Mouse (Mus musculus) CH12.LX (cell line): Measurements from ENCODE around the gene Alb. TPM values are rescaled to one million over a fixed set of nuclear protein-coding genes. Genes with fewer than 3 reads are reported as not detected.
A peak's percentile ranks its signal among the peaks of the same experiment; 100 is the strongest.

Experiments used
- DNase-seq: peaks from one replicate; pipeline ENCODE4 v3.0.0-alpha.2; 2013; ENCODE audit errors: extremely low read depth
- H3K27ac ChIP-seq: 2 replicates; pipeline ENCODE4 v1.5.1; 2012; ENCODE audit warnings: low read depth, mild to moderate bottlenecking, control low read depth, moderate library complexity; ENCODE audit not compliant: insufficient read depth
- H3K27me3 ChIP-seq: replicated peaks from 2 replicates; pipeline ENCODE3; 2012; ENCODE audit warnings: inconsistent platforms
- H3K36me3 ChIP-seq, 2 experiments: replicated peaks in 1 of 2; 2 replicates each; pipeline versions ENCODE3 to v1.6.1; 2012; ENCODE audit warnings: inconsistent platforms in 1 of 2, low read length in 1 of 2, mild to moderate bottlenecking in 1 of 2, mixed read lengths in 1 of 2, moderate library complexity in 1 of 2; ENCODE audit not compliant: control insufficient read depth in 1 of 2, insufficient read depth in 1 of 2
- H3K4me1 ChIP-seq, 2 experiments: 2 replicates each; pipeline ENCODE4 v1.6.1; 2012; ENCODE audit warnings: inconsistent platforms in 1 of 2, moderate library complexity in 1 of 2; ENCODE audit not compliant: insufficient read depth in 2 of 2, control insufficient read depth in 1 of 2
- H3K4me2 ChIP-seq: 2 replicates; pipeline ENCODE4 v1.6.1; 2012; ENCODE audit warnings: low read depth, mild to moderate bottlenecking, control low read depth; ENCODE audit not compliant: poor library complexity, insufficient read depth, severe bottlenecking
- H3K4me3 ChIP-seq, 3 experiments: fragments of 150-350 bp in 1 of 3; sonication (generic) in 1 of 3; replicated peaks in 1 of 3; 2 replicates each; pipeline versions ENCODE3 to v1.5.1; 2011 to 2012; ENCODE audit warnings: low read depth in 2 of 3, low read length in 2 of 3, mild to moderate bottlenecking in 2 of 3, moderate library complexity in 2 of 3, control low read depth in 1 of 3, improper control_type of control experiment in 1 of 3, inconsistent platforms in 1 of 3, mixed read lengths in 1 of 3; ENCODE audit not compliant: poor library complexity in 1 of 3
- H3K79me2 ChIP-seq: replicated peaks from 2 replicates; pipeline ENCODE4 v1.6.1; 2012; ENCODE audit warnings: mild to moderate bottlenecking, moderate library complexity; ENCODE audit not compliant: control insufficient read depth, poor library complexity, insufficient read depth, severe bottlenecking; ENCODE audit errors: extremely low read depth
- H3K9ac ChIP-seq: 2 replicates; pipeline ENCODE4 v1.6.1; 2012; ENCODE audit warnings: low read depth, mild to moderate bottlenecking, control low read depth, moderate library complexity; ENCODE audit not compliant: insufficient read depth
- H3K9me3 ChIP-seq: replicated peaks from 2 replicates; pipeline ENCODE3; 2012; ENCODE audit warnings: low read length, inconsistent platforms, mixed read lengths
- BHLHE40 ChIP-seq: IDR thresholded peaks from 2 replicates; pipeline ENCODE4 v1.6.1; 2011; ENCODE audit warnings: mild to moderate bottlenecking, low read depth, low read length, improper control_type of control experiment
- CTCF ChIP-seq, 2 experiments: IDR thresholded peaks in 1 of 2; conservative IDR thresholded peaks in 1 of 2; 2 replicates each; pipeline ENCODE4 v1.5.1; 2011 to 2012; ENCODE audit warnings: low read depth in 2 of 2, low read length in 2 of 2, improper control_type of control experiment in 1 of 2, inconsistent platforms in 1 of 2, mild to moderate bottlenecking in 1 of 2, moderate library complexity in 1 of 2
- E2F4 ChIP-seq: IDR thresholded peaks from 2 replicates; pipeline ENCODE4 v1.6.1; 2011; ENCODE audit warnings: low read depth, low read length, improper control_type of control experiment; ENCODE audit not compliant: insufficient replicate concordance
- ELF1 ChIP-seq: IDR thresholded peaks from 2 replicates; pipeline ENCODE4 v1.6.1; 2014; ENCODE audit warnings: low read depth, mild to moderate bottlenecking, inconsistent platforms, low read length, improper control_type of control experiment
- HCFC1 ChIP-seq: IDR thresholded peaks from 2 replicates; pipeline ENCODE4 v1.6.1; 2012; ENCODE audit warnings: low read depth, mild to moderate bottlenecking, inconsistent platforms, low read length, improper control_type of control experiment
- IRF4 ChIP-seq: IDR thresholded peaks from 2 replicates; pipeline ENCODE4 v1.6.1; 2014; ENCODE audit warnings: low read depth, mild to moderate bottlenecking, inconsistent platforms, low read length, improper control_type of control experiment
- JUN ChIP-seq: IDR thresholded peaks from 2 replicates; pipeline ENCODE4 v1.6.1; 2011; ENCODE audit warnings: low read depth, mild to moderate bottlenecking, low read length, improper control_type of control experiment, moderate library complexity; ENCODE audit not compliant: insufficient read depth
- JUND ChIP-seq: conservative IDR thresholded peaks from 2 replicates; pipeline ENCODE4 v1.6.1; 2011; ENCODE audit warnings: low read depth, low read length, improper control_type of control experiment
- KAT2A ChIP-seq: IDR thresholded peaks from 2 replicates; pipeline ENCODE4 v1.6.1; 2012; ENCODE audit warnings: low read length, improper control_type of control experiment, inconsistent platforms; ENCODE audit not compliant: insufficient replicate concordance
- MAFK ChIP-seq: IDR thresholded peaks from 2 replicates; pipeline ENCODE4 v1.6.1; 2011; ENCODE audit warnings: low read length, improper control_type of control experiment; ENCODE audit not compliant: insufficient replicate concordance
- MAX ChIP-seq: IDR thresholded peaks from 2 replicates; pipeline ENCODE4 v1.6.1; 2011; ENCODE audit warnings: low read length, improper control_type of control experiment
- MEF2A ChIP-seq: IDR thresholded peaks from 2 replicates; pipeline ENCODE4 v1.6.1; 2014; ENCODE audit warnings: low read depth, mild to moderate bottlenecking, inconsistent platforms, low read length, improper control_type of control experiment, borderline replicate concordance
- MXI1 ChIP-seq: IDR thresholded peaks from 2 replicates; pipeline ENCODE4 v1.6.1; 2011; ENCODE audit warnings: mild to moderate bottlenecking, low read depth, low read length, improper control_type of control experiment
- MYC ChIP-seq: IDR thresholded peaks from 2 replicates; pipeline ENCODE4 v1.6.1; 2011; ENCODE audit warnings: low read depth, mild to moderate bottlenecking, improper control_type of control experiment, low read length
- PAX5 ChIP-seq: IDR thresholded peaks from 2 replicates; pipeline ENCODE4 v1.6.1; 2012; ENCODE audit warnings: low read length, inconsistent platforms, mixed read lengths
- POLR2A ChIP-seq: IDR thresholded peaks from 2 replicates; pipeline ENCODE4 v1.6.1; 2011; ENCODE audit warnings: low read depth, mild to moderate bottlenecking, improper control_type of control experiment, low read length
- POLR2AphosphoS2 ChIP-seq: IDR thresholded peaks from 2 replicates; pipeline ENCODE4 v1.6.1; 2011; ENCODE audit warnings: low read depth, low read length, improper control_type of control experiment
- RAD21 ChIP-seq: IDR thresholded peaks from 2 replicates; pipeline ENCODE4 v1.6.1; 2011; ENCODE audit warnings: low read depth, mild to moderate bottlenecking, low read length, improper control_type of control experiment, moderate library complexity
- SIN3A ChIP-seq: IDR thresholded peaks from 2 replicates; pipeline ENCODE4 v1.6.1; 2012; ENCODE audit warnings: low read length, improper control_type of control experiment, inconsistent platforms
- SMC3 ChIP-seq: IDR thresholded peaks from 2 replicates; pipeline ENCODE4 v1.6.1; 2011; ENCODE audit warnings: low read depth, low read length, improper control_type of control experiment
- TBP ChIP-seq: conservative IDR thresholded peaks from 2 replicates; pipeline ENCODE4 v1.6.1; 2011; ENCODE audit warnings: low read depth, low read length, improper control_type of control experiment
- ZC3H11A ChIP-seq: IDR thresholded peaks from 2 replicates; pipeline ENCODE4 v1.6.1; 2012; ENCODE audit warnings: low read depth, mild to moderate bottlenecking, inconsistent platforms, low read length, improper control_type of control experiment
- ZNF384 ChIP-seq: IDR thresholded peaks from 2 replicates; pipeline ENCODE4 v1.6.1; 2012; ENCODE audit warnings: low read depth, low read length, improper control_type of control experiment, inconsistent platforms
- dilution Hi-C: fragments of 300-500 bp; cut with MboI; formaldehyde crosslinking; loops from 2 replicates; pipeline ENCODE4 v1.14.3; 2020; ENCODE audit warnings: low sequenced_read_pairs; ENCODE audit not compliant: extremely low pct_unique_long_range_greater_than_20kb, extremely low pct_ligation_motif_present
- in situ Hi-C: fragments of 300-500 bp; cut with MboI; formaldehyde crosslinking; loops from 3 replicates; pipeline ENCODE4 v1.14.3; 2019; ENCODE audit warnings: low sequenced_read_pairs, low pct_ligation_motif_present, low pct_unique_long_range_greater_than_20kb, mixed read lengths
- polyA plus RNA-seq: library from polyadenylated mRNA; unstranded; fragments of >175 nt; gene quantifications from 2 replicates; pipeline ENCODE4 v1.2.1, GENCODE M21; 2012; ENCODE audit warnings: low read depth; ENCODE audit not compliant: insufficient read length
- total RNA-seq, 2 experiments: library from RNA; depleted of rRNA; stranded (reverse); fragments of 300-350 nt in 1 of 2; fragments of >200 nt in 1 of 2; gene quantifications; 2 replicates each; pipeline ENCODE4 v1.2.3; 2012 to 2014

Gene Alb
- total and polyA plus RNA-seq, 3 experiments: 0.40 TPM; not detected in 2

DNA sequence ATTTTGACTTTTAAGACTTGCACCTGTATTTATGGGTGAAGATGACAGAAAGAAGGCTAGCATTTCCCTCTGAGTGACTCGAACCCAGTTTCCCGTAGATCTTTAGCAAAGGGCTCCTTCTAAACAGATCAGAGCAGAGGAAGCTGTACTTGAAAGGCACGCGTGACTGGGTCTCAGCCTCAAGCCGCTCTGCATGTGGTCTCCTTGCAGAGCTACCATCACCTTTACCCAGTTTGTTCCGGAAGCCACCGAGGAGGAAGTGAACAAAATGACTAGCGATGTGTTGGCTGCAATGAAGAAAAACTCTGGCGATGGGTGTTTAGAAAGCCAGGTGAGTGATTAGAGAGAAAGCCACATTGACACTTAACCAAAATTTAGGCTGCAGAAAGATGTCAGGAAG is 31.7 kb downstream of the Alb start (continued):
- no peak for TF ChIP-seq ZNF384
- TF ChIP-seq POLR2A: 0 out of 2 replicates have a peak, but pooled peaks have one; percentile 36
- no peak for TF ChIP-seq ZC3H11A

DNA sequence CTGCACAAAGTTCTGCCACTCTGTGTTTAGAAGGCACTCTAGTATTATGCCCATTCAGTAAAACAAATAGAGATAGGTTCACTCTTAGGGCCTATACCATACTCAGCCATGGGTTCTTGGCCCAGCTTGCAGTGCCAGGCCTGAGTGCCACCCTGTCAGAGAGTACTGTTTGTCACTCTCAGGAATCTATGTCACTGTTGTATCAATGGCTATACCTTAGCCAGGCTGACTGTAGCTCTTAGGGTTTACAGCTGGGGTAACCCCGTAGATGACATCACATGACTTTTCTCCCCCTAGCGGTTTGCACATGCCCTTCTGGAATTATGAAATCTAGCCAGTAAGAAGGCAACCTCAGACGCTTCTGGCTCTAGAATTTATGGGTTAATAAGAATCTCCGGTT is 33.6 kb downstream of the Alb start:
- no peak overlapping the region for H3K9ac ChIP-seq
- in situ Hi-C loops: loop anchor here (10.0 to 25.0 kb wide), 2 partner anchors 80 to 282 kb away; partner anchors contain the start of gene Cox18
- no peak for DNase-seq
- H3K27me3 ChIP-seq: no peaks in the 10 kb centered on the region
- H3K27ac ChIP-seq: no peak overlapping the region
- no peaks in the 10 kb centered on the region for H3K79me2 ChIP-seq
- peaks cover 0 to 15% of the 10 kb centered on the region in 2 experiments; a peak in 2 of 4 replicates for H3K4me1 ChIP-seq
- no peak overlapping the region for H3K4me2 ChIP-seq
- dilution Hi-C loops: no loop called here
- no peaks in the 10 kb centered on the region for H3K9me3 ChIP-seq
- H3K36me3 ChIP-seq: no peaks in the 10 kb centered on the region
- H3K4me3 ChIP-seq: no peak overlapping the region
- no peak; a peak in 1 of 4 replicates for TF ChIP-seq CTCF (conservative IDR thresholded peaks at IDR 0.05 in 1 of 2, IDR thresholded peaks at IDR 0.05 in 1 of 2; ENCODE audit: low read depth in 2 of 2, low read length in 2 of 2)
- 0 out of 2 replicates have a peak, but pooled peaks have one; percentile 7 for TF ChIP-seq BHLHE40
- TF ChIP-seq E2F4: no peak

DNA sequence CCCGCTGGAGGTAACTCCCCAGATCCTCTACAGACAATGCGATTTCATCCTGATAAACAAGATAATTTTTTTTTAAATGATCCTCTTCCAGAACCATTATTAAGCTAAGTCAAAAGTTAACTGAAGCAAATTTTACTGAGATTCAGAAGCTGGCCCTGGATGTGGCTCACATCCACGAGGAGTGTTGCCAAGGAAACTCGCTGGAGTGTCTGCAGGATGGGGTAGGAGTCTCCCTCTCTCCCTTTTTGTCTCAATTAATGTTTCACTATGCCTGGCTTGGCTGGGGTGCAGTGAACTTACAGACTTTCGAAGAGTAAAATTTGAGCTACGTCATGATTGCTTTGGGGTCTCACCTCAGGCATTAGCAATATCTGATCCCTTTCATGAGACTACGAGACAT is 38.8 kb downstream of the Alb start:
- Histone ChIP-seq H3K27me3 (no peaks in the 10 kb centered on the region), H3K79me2 (no peaks in the 10 kb centered on the region), H3K4me1 (peaks cover under 1% of the 10 kb centered on the region in 2 experiments; a peak in 2 of 4 replicates), H3K4me2 (no peak overlapping the region), H3K9me3 (no peaks in the 10 kb centered on the region), H3K9ac (no peak overlapping the region), H3K36me3 (no peaks in the 10 kb centered on the region), H3K27ac (no peak overlapping the region), H3K4me3 (no peak overlapping the region)
- in situ Hi-C loops (loop anchor here (10.0 to 25.0 kb wide), 2 partner anchors 85 to 287 kb away; partner anchors contain the start of gene Cox18), dilution Hi-C loops (no loop called here)
- TF ChIP-seq ELF1 (no peak), MYC (no peak), MXI1 (no peak)
- DNase-seq: no peak

DNA sequence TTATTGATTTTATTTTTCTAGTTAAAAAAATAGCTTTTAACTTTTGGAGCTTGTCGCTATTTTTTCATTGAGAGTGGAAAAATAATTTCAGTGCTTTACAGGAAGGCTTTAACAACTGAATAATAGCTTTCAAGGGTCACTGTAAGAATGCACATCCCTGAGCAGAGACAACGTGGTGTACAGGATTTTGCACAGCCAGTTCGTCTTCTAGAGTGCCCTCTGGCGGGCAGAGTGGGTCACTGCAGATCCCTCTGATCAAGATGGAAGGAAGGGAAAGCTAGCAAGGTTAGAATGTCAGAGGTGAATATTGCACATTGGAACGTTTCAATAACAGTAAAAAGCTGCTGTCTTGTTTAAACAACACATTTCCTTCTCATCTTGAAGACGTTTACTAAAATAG is 40.0 kb downstream of the Alb start:
- dilution Hi-C loops: no loop called here
- no peak for TF ChIP-seq HCFC1
- peak; percentile 68 for TF ChIP-seq RAD21
- TF ChIP-seq POLR2A: no peak
- TF ChIP-seq CTCF (conservative IDR thresholded peaks at IDR 0.05 in 1 of 2, IDR thresholded peaks at IDR 0.05 in 1 of 2; ENCODE audit: low read depth in 2 of 2, low read length in 2 of 2): peak; percentile 92
- TF ChIP-seq SIN3A: no peak
- peak; percentile 92 for TF ChIP-seq SMC3
- TF ChIP-seq MYC: 0 out of 2 replicates have a peak, but pooled peaks have one; percentile 57
- TF ChIP-seq KAT2A: no peak
- no peak for TF ChIP-seq ELF1
- TF ChIP-seq MAX: no peak; the same call in 1 of the 2 replicates
- no peak for TF ChIP-seq JUND
- no peak for TF ChIP-seq IRF4
- no peak for TF ChIP-seq POLR2AphosphoS2
- TF ChIP-seq MEF2A: no peak
- no peak for TF ChIP-seq E2F4
- no peak for TF ChIP-seq JUN
- 0 out of 2 replicates have a peak, but pooled peaks have one; percentile 17 for TF ChIP-seq TBP
- TF ChIP-seq PAX5: no peak
- TF ChIP-seq ZC3H11A: no peak
- TF ChIP-seq MAFK: no peak

More for the DNA sequence above, 40.0 kb downstream of the Alb start:
- in situ Hi-C loops: loop anchor here (5.0 kb wide), 1 partner anchor 152 kb away; no protein-coding TSS in a partner anchor
- H3K27ac ChIP-seq: no peak overlapping the region
- H3K9ac ChIP-seq: no peak overlapping the region
- no peaks in the 10 kb centered on the region for H3K79me2 ChIP-seq
- no peaks in the 10 kb centered on the region for H3K27me3 ChIP-seq
- H3K36me3 ChIP-seq: no peaks in the 10 kb centered on the region
- H3K4me2 ChIP-seq: peak overlapping the region; percentile 36; the same call in 1 of the 2 replicates
- DNase-seq: peak; percentile 83
- peaks cover 5 to 6% of the 10 kb centered on the region in 2 experiments for H3K4me1 ChIP-seq
- no peaks in the 10 kb centered on the region for H3K9me3 ChIP-seq
- H3K4me3 ChIP-seq: no peak overlapping the region
